Mouse (Mus musculus) mesoderm, embryonic 11.5 days (tissue): ENCODE data around the gene Nfkbib.

Experiments used
- DNase-seq: peaks from one replicate; pipeline ENCODE4 v3.0.0-alpha.2; 2012; ENCODE audit warnings: low read depth, low spot score

Gene Nfkbib

DNA sequence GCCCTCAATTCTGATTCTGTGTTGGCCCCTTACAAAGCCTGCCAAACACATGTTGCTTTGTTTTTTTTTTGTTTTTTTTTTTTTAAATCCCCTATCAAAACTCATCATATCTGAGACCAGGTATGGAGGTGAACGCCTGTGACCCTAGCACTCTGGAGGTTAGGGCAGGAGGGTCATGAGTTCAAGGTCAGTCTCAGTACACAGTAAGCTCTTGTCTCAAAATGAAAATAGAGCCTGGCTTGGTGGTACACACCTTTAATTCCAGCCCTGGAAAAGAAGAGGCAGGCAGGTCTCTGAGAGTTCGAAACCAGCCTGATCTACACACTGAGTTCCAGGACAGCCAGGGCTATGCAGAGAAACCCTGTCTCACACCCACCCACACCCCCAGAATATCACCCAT is 47.7 kb downstream of the Nfkbib start:
- DNase-seq, result no peak

DNA sequence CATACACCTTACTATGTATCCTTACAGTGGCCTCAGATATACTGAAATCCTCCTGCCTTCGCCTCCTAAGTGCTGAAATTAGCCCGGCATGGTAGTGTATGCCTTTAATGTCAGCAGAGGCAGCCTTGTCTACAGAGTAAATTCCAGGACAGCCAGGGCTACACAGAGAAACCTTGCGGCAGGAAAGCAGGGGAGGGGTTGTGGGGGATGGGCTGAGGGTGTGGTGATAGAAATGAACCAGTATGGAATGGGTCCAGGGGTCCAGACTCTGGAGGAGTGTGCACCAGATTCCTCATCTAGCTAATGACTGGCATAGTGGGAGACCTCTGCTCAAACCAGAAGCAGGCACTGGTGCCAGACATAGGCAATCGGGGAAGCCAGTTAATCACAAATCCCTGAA is 48.2 kb downstream of the Nfkbib start:
- no peak for DNase-seq

DNA sequence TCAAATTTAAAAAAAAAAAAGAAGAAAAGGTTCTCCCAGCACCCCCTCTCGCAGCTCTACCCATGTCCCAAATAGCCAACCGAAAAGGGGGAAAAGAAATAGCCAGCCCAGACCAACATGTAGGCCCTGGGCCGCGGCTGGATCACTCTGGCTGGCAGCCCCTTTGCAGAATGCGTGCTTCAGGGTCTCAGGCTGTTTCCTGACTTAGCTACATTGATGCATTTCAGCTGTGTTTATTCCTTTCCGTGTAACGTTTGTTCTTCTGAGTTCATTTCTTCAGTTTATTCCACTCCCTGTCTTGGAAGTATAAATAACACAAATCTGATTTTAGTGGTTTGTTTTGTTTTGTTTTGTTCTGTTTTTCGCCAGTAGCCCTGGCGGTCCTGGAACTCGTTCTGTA is 49.6 kb downstream of the Nfkbib start:
- DNase-seq, result no peak

DNA sequence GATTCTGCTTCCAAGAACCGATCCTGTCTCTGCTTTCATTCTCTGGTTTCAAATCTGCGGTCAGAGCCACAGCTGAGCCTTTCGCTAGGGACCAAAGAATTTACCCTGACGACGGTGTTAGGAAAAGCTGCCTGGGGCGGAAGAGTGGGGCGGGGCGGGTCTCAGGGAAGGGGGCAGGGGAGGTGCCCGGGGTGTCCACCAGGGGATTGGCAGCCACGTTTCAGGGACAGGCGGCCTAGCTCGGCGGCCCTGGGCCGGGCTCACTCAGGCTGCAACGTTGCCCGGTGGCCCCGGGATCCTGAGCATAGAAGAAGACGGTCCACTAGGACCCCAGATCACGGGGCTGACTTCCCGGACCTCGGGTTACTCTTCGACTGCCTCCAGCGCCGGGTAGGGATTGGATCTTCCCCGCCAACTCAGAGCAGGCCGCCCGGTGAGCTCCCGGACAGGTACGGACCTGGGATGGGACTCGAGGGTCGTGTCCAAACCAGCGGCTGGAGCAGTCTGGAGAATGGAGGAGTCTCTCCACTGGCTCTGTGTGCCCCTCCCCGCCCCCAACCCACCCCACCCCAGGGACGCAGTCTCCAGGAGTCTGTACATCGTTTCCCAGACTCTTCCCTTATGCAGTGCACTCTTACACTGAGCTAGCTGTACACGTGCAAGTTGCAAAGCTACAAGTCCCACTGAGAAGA is 50.6 kb downstream of the Nfkbib start, which contains the start of gene Fbxo17:
Gene Fbxo17, plus strand, starts transcription at position 215 of the 692 bp plus-strand sequence.
- DNase-seq, result peak; percentile 75

DNA sequence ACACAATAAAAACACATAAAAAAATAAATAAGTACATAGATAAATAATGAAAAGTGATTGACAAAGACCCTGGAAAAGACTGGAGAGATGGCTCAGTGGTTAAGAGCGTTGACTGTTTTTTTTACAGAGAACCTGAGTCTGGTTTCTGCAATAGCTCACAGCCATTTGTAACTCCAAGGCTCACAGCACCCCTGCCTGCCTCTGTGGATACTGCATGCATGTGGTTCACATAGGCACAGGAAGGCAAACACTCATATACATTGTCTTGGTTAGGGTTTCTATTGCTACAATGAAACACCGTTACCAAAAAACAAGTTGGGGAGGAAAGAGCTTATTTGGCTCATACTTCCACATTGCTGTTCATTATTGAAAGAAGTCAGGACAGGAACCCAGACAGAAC is 51.7 kb downstream of the Nfkbib start:
- no peak for DNase-seq

DNA sequence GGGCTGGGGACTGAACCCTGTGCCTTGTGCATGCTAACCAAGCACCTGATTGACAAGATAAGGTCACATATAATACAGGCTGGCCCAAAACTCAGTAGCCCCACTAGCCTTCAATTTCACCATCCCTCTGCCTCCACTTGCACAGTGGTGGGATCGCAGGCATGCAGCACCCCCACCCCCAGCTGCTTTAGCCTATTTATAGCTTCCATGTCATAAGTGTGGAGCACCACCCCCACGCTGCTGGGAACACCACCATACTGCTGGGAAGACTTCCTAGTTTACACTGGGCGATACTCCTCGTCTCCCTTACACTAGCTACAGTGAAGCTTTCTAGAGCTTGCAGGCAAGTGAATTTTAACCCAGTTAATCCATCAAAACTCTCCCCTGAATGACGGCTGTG is 52.6 kb downstream of the Nfkbib start:
- DNase-seq, result no peak

DNA sequence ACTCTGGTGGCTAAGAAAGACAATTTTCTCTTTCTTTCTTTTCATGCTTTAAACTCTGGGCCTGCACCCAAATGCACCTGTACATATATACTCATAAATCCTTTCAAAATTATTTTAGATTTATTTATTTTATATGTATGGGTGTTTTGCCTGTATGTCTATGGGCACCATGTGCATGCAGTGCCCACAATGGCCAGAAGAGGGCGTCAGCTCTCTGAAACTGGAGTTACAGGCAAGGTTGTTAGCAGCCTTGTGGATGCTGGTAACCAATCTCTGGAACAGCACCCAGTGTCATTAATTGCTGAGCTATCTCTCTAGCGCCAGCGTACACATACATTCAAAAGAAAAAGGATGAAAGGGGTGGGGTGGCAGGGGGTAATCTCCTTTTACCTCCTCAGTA is 56.4 kb downstream of the Nfkbib start:
- no peak for DNase-seq

DNA sequence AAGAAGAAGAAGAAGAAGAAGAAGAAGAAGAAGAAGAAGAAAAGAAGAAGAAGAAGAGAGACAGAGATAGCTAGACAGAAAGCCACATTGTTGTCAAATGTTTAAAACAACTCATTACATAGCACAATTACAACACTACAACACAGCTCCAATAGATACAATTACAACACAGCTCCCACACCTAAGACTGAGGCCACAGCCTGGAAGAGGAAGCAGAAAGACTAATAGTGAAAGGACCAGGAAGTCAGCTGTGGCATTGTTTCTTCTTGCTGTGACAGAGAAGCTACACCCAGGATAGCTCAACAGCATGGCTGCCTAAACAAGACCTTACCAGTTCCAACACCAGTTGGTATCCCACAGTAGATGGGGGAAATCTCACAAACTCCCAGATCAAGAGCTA is 57.9 kb downstream of the Nfkbib start:
- DNase-seq, result no peak
